Mouse (Mus musculus) C2C12 (cell line): ENCODE measurements around the gene Tnfsf10.

Experiments used
- CTCF ChIP-seq: IDR thresholded peaks from one replicate; pipeline ENCODE4 v1.5.1; 2011; ENCODE audit not compliant: control insufficient read depth, insufficient read depth, insufficient read length
- FOSL1 ChIP-seq: IDR thresholded peaks from one replicate; pipeline ENCODE4 v1.8.0; 2011; ENCODE audit warnings: mild to moderate bottlenecking, low read length; ENCODE audit not compliant: poor library complexity, insufficient read depth, severe bottlenecking
- MAX ChIP-seq: IDR thresholded peaks from one replicate; pipeline ENCODE4 v1.6.1; 2011; ENCODE audit warnings: mild to moderate bottlenecking, control low read depth
- MYOG ChIP-seq: IDR thresholded peaks from one replicate; pipeline ENCODE4 v1.6.1; 2011; ENCODE audit not compliant: control insufficient read depth, insufficient read length; ENCODE audit errors: extremely low read depth
- USF1 ChIP-seq: IDR thresholded peaks from one replicate; pipeline ENCODE4 v1.6.1; 2011; ENCODE audit warnings: low read depth, mild to moderate bottlenecking, control low read depth, moderate library complexity

GRCm38 (mm10) chr3:27284227-27284626 is 32.6 kb upstream of the Tnfsf10 start:
- TF ChIP-seq CTCF (no peak), MYOG (no peak), USF1 (no peak), FOSL1 (no peak), MAX (no peak)
